Mouse (Mus musculus) frontal cortex, postnatal 36 days (tissue): Measurements from ENCODE around the gene Poln.
A peak's percentile ranks its signal among the peaks of the same experiment; 100 is the strongest.

Experiments
- DNase-seq, 2 experiments: peaks; one replicate each; pipeline ENCODE4 v3.0.0; 2022; ENCODE audit warnings: low spot score in 2 of 2

Gene Poln

DNA sequence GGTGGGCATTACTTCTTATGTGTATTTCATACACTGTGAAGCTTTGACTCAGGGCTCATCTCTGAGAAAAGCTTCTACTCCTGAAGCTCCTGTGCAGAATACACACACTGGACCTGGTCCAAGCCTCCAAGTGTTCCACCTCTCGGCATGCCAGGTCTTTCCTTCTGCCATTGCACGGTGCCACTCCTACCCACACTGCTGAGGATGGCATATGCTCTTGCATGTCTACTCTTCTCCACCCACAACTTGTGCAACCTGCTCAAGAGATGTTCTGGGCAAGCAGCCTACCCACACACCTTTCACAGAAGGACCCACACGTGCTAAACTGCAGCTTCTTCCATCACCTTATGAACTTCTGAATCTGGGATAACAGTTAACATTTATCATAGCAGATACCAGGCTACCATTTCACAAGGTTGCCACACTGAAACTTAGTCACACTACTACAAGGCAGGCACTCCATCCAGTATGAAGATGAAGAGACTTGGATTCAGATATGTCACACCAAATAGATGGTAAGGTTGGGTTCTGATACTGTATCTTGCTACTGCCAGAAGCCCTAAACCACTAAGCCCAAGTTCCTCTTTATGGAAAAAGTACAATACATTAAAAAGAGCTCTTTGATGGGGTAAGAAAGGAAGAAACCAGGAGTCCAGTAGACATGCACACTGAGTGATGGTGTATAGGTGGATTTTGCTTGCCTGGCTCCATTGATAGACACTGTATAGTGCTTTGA, 50.0 kb downstream of the Poln start:
- DNase-seq = peak; percentile 36 to 52

DNA sequence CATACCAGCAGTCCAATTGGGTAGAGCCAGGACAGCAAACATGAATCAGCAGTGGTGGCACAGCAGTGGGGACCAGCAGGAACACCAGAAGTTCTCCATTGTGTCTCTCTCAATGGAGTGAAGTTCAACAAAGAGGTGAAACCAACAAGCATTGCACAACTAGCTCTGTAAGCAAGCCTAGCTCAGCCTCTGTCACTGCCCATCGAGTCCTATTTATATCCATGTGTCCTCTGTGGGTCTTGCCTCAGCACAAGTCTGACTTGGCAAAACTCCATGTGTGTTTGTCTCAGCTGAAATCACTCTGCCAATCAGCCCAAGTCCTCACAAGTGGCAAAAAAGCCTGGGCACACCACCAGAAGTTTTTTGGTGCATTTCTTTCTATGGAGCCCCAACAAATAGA, 63.6 kb downstream of the Poln start:
- no peak for DNase-seq

DNA sequence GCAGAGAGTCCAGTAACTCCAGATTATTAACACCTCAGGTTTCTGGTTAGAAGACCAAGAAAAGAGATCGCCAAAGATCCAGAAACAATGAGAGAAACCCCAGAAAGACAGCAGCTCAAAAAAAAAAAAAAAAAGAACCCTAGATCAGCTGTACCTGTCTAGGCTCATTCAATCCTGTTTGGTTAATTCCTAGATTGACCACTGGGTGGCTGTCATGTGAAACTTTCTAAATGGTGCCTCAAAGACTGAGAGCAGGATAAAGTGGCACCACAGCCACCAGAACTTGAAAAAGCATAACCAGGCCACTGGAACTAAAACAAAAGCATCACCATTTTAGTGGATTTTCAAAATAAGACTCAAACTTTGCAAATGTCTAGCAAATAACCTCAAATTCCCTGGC, 71.9 kb downstream of the Poln start:
- peak; percentile 31 to 82 for DNase-seq

DNA sequence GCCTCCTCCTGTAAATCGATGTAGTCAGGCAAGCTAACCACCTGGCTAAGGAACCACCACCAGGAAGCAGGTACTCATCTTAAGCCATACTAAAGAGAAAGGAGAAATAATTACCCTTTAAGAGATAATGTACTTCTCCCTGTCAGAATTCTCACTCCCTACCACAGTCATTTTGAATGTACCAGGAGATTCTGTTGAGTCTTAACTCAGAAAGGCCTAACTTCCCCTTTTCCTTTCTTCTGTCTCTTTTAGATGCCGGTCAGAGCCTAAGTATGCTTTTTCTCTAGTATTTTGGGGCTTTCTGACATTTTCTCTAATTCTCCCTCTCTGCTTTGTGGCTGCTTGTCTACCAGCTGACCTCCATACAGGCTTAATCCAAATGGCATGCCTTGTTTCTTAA, 76.2 kb downstream of the Poln start:
- DNase-seq = no peak

DNA sequence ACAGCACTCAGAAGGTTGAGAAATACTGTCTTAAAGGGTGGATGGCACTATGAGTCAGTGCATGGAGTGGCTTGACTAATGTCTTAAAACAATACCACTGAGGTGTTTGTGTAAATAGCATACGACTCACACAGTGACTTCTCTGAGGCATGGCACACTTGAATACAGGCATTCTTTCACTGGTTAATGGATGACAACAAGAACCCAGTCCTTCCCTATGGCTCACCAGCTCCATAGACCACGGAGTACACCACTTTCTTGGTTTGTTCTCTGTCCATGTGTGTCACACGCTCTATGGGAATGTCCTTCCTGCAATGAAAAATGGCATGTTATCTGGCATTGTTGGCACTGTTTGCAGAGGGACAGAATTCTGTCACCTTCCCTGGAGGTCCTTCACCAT, 136.7 kb downstream of the Poln start:
- DNase-seq = no peak

DNA sequence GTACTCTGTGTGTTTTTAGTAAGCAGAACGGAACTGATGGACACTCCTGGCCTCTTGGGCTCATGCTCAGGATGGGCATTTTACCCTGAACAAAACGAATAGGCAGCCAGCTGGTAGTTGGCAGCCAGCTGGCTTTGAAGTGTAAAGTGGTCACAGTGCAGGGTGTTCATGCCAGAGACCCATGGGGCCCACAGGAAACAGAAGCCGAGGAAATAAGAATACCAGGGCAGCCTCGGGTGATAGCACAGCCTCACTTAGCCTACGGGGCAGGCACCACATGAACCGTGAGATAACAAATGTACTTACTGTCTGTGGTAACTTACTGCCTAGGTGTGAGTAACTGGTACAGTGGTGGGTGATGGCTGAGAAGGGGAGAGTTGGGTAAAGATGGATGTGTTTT, 138.2 kb downstream of the Poln start:
- DNase-seq = no peak

DNA sequence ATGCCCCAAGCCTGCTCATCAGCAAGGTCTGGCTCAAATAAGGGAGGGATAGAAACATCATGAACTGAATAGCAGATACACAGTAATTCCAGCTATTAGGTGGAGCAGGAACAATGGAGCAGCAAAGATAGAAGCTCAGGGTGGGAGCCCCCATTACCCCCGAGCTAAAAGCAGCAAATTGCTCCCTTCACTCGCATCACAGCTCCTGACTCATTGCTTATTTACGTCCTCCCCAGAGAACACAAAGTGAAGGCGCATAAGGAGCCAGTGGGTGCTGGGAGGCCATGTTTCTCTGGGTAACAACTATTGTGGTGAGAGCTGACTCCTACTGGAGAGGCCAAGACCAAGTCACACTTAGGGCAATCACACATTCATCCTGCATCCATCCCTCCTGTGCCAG, 139.1 kb downstream of the Poln start:
- no peak for DNase-seq

DNA sequence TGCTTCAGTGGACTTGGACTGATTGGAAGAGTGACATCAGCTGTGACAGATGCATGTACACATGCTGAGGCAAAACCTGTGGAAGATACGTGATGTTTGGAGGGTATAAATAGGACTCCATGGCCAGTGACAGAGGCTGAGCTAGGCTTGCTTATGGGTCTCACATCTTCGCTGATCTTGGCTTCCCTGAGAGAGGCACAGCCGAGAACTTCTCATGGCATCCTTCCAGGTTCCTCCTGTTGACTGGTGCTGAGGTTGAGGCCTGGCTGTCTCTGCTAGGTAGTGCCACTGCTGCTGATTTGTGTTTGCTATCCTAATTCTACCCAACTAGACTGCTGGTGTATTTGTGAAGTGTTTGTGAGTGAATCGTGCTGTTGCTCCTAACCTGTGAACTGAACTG, 150.3 kb downstream of the Poln start:
- no peak for DNase-seq

DNA sequence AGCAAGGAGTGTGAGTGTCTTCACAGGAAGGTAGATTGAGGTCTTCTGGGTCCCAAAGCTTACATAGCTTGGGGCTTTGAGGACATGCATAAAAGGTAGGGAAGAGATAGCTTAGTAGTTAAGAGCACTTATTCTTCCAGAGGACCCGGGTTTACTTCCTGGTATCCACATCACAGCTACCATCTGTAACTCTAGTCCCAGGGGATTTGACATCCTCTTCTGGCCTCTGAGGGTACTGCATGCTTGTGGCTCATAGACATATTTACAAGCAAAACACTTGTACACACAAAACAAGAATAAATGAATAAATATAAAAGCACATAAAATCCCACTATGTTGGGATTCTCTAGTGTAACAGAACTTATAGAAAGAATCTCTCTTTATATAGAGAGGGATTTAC, 154.6 kb downstream of the Poln start:
- no peak for DNase-seq

DNA sequence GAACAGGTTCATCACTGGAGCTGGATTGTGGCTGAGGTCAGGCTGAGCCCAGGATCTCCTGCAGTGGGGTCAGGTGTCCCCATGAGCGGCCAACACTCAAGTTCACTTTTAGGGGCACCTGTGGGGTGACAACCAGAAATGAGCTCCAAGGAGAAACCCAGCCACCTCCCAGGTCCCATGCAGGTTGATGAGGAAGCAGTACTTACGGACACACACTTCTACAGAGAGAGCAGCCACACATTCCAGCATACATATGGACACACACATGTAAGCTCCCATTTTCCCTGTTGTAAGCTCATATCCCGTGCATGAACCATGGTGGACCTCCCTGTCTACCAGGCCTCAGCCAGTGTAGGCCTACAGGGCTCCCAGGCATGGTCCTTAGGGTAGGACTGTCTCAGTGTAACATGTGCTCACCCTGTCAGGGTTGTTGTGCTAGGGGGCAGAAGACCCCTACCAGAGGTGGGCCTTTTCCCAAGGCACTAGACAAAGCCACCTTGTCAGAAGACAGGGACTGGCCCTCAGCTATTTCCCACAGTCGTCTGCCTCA, 161.8 kb downstream of the Poln start:
- no peak for DNase-seq

DNA sequence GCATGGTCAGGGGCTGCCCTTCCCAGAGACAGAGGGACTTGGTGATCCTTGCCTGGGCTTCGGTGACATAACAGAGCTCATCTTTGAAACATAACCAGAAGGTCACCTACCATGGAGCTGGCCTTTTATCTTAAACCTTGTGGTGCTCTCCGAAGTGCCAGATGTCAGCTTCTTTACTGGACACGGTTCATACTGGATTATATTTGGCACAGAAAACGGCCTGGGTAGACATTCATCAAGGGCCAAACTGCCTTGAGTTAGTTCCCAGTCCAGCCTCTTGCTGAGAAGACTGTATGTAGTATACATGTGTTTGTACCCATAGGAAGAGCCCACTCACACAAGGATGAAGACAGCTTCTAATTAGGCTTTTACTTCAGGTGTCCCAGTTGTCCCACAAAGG, 162.4 kb downstream of the Poln start:
- DNase-seq = no peak

DNA sequence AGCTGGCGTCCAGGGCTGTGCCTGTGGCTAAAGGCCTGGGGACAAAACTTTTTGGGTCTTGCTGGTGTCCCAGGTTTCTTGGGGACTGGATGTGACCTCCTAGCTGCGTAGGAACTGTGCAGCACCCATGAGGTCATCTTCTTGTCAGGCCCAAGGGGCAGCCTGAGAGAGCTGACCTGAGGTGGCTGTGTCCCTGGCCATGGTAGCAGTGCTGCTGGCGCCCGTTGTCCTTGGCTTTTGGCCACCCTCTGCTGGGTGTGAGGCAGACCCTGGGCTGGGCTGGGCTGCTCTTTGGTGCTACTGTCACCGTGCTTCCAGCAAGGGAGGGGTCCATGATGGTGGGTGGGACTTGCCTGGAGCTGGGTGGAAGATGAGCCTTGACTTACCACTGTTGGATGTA, 164.6 kb downstream of the Poln start:
- no peak for DNase-seq

DNA sequence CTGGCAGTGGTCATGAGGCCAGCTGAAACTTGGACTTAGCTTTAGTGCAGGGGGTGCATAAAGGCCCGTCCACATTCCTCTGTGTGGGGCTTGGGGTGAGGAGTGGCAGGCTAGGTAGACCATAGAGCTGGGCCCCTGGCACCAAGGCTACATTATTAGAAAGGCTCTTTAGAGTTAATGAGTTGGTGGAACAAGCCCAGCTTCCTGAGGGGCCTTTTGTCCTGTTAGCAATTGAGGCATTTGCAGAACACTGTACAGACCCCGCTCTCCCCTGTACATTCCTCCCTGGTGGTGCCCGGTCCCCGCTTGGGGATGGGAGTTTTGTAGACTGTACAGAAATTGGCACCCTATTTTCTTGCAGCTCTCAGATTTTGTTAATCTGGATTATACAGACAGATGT, 166.6 kb downstream of the Poln start:
- DNase-seq = no peak

DNA sequence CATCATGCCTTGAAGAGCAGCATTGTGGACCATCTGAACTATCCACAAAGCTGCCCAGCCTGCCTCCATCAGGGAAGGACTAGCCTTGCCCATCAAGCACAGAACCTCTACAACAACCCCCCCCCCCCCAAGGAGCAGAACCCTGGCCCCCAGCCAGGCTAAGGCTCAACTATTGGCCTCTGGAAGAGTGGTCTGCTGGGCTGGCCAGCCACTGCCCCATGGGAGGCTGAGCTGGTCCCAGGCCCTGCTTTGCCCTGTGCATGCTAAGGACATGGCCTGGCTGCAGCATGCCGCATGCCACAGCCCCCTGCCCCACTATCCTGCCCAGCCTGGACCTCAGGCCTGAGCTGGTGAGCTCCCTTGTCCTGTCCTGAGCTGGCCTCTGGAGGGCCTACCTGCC, 167.8 kb downstream of the Poln start:
- DNase-seq = no peak

DNA sequence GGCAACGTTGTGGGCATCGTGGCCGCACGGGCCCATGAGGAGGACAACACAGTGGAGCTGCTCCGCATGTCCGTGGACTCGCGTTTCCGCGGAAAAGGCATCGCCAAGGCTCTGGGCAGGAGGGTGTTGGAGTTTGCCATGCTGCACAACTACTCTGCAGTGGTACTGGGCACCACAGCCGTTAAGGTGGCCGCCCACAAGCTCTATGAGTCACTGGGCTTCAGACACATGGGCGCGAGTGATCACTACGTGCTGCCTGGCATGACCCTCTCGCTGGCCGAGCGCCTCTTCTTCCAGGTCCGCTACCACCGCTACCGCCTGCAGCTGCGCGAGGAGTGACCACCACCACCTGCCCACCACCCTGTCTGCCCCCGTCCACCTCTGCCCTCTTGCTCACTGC, 168.4 kb downstream of the Poln start:
- no peak for DNase-seq

DNA sequence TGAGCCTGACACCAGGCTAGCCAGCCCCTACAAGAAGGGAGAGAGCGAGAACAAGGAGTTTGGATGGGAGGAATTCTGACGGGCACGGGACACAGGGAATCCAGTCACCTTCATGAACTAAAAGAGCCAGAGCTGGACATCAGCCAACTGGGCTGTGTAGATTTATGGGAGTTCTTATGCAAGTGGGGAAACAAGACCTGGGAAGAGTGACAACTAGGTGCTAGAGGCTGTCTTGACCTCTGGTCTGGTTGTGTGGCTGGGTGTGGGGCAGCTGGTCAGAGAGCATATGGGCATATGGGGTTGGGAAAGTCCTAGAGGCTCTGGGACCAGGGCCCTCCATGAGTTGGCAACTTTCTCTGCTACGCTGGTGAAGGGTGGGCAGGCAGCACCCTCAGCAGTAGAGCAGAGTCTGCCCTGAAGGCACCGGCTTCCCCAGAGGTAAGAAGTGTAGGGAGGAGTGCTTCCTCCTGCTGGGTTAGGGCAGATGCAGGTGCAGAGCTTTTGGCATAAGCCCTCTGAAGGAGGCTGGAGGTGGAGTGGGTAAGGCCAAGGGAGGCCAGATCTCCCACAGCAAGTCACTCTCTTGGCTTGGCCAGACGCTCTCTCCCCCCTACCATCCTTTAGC, 169.7 kb downstream of the Poln start:
- no peak for DNase-seq

DNA sequence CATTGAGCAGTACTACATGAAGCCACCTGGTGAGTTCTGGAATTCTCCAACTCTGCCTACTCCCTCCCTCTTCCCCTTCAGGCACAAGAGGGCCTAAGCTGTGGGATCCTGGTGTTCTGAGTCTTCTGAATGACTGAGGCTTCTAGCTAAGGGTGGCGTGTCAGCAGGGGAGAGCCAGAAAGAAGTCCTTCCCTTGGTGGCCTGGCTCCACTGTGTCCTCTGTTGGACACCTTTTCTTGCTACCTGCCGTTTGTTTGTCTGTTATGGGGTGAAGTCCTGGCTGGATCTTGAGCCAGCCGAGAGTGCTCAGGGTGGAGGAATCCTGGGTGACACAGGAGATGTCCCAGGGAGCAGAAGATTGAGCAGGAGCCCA, 170.8 kb downstream of the Poln start:
- DNase-seq = no peak

DNA sequence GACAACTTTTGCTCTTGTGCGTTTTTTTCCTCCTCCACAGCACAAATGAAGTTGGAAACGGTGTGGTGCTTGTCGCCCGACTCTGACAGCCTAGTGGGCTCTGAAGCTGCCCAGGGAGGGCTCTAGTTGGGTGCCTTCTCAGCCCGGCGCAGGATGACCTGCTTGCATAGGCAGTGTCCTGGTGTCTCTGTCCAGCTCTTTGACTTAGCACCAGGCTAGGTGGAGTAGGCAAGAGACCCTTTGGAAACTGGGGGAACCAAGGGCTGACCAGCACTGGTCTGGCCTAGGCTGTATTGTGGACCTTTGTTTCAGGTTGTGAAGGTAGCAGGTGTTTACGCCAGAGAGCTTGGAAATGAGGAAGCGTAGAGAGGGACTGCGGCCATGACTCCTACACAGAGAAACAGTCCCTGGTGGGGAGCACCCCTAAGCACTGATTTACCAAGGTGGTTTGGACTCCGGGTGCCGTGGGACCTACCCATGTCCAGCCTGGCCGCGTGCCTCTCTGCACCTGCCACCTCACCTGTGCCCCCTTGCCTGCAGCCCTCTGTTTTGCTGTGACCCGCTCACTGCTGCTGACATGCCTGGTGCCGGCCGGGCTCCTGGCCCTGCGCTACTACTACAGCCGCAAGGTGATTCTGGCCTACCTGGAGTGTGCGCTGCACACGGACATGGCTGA, 171.3 kb downstream of the Poln start:
- no peak for DNase-seq

DNA sequence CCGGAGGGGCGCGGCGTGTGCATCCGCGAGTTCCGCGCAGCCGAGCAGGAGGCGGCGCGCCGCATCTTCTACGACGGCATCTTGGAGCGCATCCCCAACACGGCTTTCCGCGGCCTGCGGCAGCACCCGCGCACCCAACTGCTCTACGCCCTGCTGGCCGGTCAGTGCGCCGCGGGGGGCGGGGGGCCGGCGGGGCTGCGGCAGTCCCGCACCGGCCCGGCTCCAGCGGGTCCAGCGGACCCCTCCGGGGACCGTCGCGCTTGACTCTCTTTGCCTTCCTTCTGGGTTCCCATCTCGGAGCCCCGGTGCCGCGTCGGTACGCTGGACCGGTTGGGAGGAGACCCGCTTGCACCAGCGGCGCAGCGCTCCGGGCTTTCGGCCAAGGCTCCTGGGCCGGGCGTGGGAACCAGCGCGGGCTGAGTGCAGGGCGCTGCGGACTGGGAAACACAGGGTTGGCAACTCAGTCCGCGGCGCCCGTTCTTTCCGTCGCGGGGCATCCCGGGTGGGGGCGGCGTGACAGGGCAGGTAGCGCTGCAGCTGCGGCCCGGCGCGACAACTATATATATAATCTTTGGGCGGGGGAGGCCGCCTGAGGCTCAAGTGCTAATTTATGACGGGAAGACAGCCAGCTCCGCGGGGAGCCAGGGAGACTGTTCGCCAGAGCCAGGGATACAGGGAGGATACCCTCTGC, 172.1 kb downstream of the Poln start:
- DNase-seq = peak; percentile 83 to 88

DNA sequence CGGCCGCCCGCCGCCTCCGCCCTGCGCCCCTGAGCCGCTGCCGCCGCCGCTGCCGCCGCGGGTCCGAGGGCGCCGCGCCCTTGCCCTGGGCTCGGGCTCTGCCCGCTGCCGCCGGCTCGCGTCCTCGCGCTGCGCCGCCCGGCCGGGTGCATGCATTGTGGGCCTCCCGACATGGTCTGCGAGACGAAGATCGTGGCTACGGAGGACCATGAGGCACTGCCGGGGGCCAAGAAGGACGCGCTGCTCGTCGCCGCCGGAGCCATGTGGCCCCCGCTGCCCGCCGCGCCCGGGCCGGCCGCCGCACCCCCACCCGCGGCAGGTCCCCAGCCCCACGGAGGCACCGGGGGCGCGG, 172.6 kb downstream of the Poln start:
- DNase-seq = no peak

DNA sequence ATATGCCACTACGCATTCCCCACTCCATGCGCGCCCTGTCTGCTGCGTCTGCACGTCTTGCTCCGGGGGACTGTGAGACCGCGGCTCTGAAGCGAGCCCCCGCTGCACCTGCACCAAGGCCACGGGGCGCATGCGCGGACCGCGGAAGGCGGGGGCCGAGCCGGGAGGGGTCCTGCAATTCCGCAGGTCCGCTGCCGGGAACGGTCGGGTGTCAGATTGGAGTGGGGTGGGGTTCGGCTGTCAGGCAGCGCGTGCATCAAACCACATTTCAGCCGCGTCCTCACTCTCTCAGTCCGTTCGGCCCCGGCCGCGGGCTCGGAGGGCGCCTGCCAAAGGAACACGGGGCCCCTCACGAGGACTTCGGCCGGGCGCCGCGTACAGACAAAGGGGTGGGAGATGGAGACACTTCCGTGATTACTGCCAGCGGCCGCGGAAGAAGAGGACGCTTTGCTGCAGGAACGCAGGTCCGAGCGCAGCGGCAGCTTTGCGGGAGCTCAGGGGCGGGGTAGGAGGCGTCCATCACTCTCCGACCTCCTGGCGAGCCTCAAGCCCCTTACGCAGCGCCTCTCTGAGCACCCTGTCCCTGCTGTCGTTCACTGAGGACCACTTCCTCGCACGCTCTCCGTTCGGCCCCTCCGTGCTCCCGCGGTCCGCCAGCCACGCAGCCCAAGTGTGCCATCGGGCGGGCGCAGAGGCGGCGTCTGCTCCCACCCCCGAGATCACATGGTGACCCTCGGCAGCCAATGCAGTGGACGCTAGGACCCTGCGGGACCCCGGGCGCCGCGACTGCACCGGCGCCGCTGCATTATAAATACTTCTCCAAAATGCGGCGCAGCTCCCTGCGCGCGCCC, 173.2 kb downstream of the Poln start, which contains the start of gene Nat8l:
TSS of gene Nat8l (plus strand) at position 142 of the 851 bp plus-strand sequence.
- DNase-seq = peak; percentile 89 to 92
